Mouse (Mus musculus): ENCODE measurements around the gene Esyt1. TPM values are rescaled to one million over a fixed set of nuclear protein-coding genes. Genes with fewer than 3 reads are reported as not detected.

Gene Esyt1
- polyA plus RNA-seq, 1 experiment from 2014 or later, result 10.0 TPM

- WGBS, result 67% methylated on average over 4 of the region's 4 CpGs
- Histone ChIP-seq H3K4me1 (ENCODE audit: control insufficient read depth, insufficient read depth, low read length) (peaks cover 19% of the 10 kb centered on the region), H3K36me3 (ENCODE audit: control insufficient read depth, insufficient read depth, low read length) (peaks cover 64% of the 10 kb centered on the region), H3K4me3 (ENCODE audit: low read depth, low read length) (no peak overlapping the region), H3K4me2 (ENCODE audit: low read depth, low read length) (no peak overlapping the region), H3K9me3 (ENCODE audit: control insufficient read depth, low read length) (no peaks in the 10 kb centered on the region), H3K27ac (ENCODE audit: low read depth, low read length) (no peak overlapping the region), H3K27me3 (ENCODE audit: control insufficient read depth, insufficient read depth, low read length) (no peaks in the 10 kb centered on the region), H3K9ac (replicated peaks; ENCODE audit: low read depth, low read length) (0 out of 2 replicates have a peak overlapping the region, but pooled peaks have one; percentile 8)
- no peak for ATAC-seq (ENCODE audit: low read depth)
Measured at GRCm38 (mm10) chr10:128489785-128490184, 35.9 kb downstream of the Esyt1 start.

GRCm38 (mm10) chr10:128489380-128489779 is 36.3 kb downstream of the Esyt1 start:
- WGBS, result 70% methylated on average over 5 of the region's 5 CpGs
- no peak overlapping the region for H3K4me2 ChIP-seq (ENCODE audit: low read depth, low read length)
- H3K27ac ChIP-seq (ENCODE audit: low read depth, low read length), result no peak overlapping the region
- no peak overlapping the region for H3K9ac ChIP-seq (replicated peaks; ENCODE audit: low read depth, low read length)
- peaks cover 16% of the 10 kb centered on the region for H3K4me1 ChIP-seq (ENCODE audit: control insufficient read depth, insufficient read depth, low read length)
- no peak for ATAC-seq (ENCODE audit: low read depth)
- no peak overlapping the region for H3K4me3 ChIP-seq (ENCODE audit: low read depth, low read length)
- peaks cover 67% of the 10 kb centered on the region for H3K36me3 ChIP-seq (ENCODE audit: control insufficient read depth, insufficient read depth, low read length)
- H3K27me3 ChIP-seq (ENCODE audit: control insufficient read depth, insufficient read depth, low read length), result no peaks in the 10 kb centered on the region
- no peaks in the 10 kb centered on the region for H3K9me3 ChIP-seq (ENCODE audit: control insufficient read depth, low read length)

GRCm38 (mm10) chr10:128488776-128489175 is 36.9 kb downstream of the Esyt1 start:
- Histone ChIP-seq H3K4me2 (ENCODE audit: low read depth, low read length) (no peak overlapping the region), H3K36me3 (ENCODE audit: control insufficient read depth, insufficient read depth, low read length) (peaks cover 73% of the 10 kb centered on the region), H3K4me1 (ENCODE audit: control insufficient read depth, insufficient read depth, low read length) (peaks cover 16% of the 10 kb centered on the region), H3K9ac (replicated peaks; ENCODE audit: low read depth, low read length) (no peak overlapping the region), H3K4me3 (ENCODE audit: low read depth, low read length) (no peak overlapping the region), H3K27ac (ENCODE audit: low read depth, low read length) (no peak overlapping the region), H3K9me3 (ENCODE audit: control insufficient read depth, low read length) (no peaks in the 10 kb centered on the region), H3K27me3 (ENCODE audit: control insufficient read depth, insufficient read depth, low read length) (no peaks in the 10 kb centered on the region)
- no peak for ATAC-seq (ENCODE audit: low read depth)
- WGBS, result 87% methylated on average over 4 of the region's 4 CpGs

- ATAC-seq (ENCODE audit: low read depth), result no peak
- H3K9ac ChIP-seq (replicated peaks; ENCODE audit: low read depth, low read length), result no peak overlapping the region
- peaks cover 16% of the 10 kb centered on the region for H3K4me1 ChIP-seq (ENCODE audit: control insufficient read depth, insufficient read depth, low read length)
- no peak overlapping the region for H3K27ac ChIP-seq (ENCODE audit: low read depth, low read length)
- peaks cover 80% of the 10 kb centered on the region for H3K36me3 ChIP-seq (ENCODE audit: control insufficient read depth, insufficient read depth, low read length)
- no peak overlapping the region for H3K4me2 ChIP-seq (ENCODE audit: low read depth, low read length)
- H3K4me3 ChIP-seq (ENCODE audit: low read depth, low read length), result no peak overlapping the region
- H3K27me3 ChIP-seq (ENCODE audit: control insufficient read depth, insufficient read depth, low read length), result no peaks in the 10 kb centered on the region
- no peaks in the 10 kb centered on the region for H3K9me3 ChIP-seq (ENCODE audit: control insufficient read depth, low read length)
- 89% methylated on average over 22 of the region's 22 CpGs for WGBS
Measured at GRCm38 (mm10) chr10:128487861-128488712, 37.6 kb downstream of the Esyt1 start.

- peaks cover 94% of the 10 kb centered on the region for H3K36me3 ChIP-seq (ENCODE audit: control insufficient read depth, insufficient read depth, low read length)
- H3K9ac ChIP-seq (replicated peaks; ENCODE audit: low read depth, low read length), result no peak overlapping the region
- no peak overlapping the region for H3K4me2 ChIP-seq (ENCODE audit: low read depth, low read length)
- H3K27me3 ChIP-seq (ENCODE audit: control insufficient read depth, insufficient read depth, low read length), result no peaks in the 10 kb centered on the region
- no peak overlapping the region for H3K27ac ChIP-seq (ENCODE audit: low read depth, low read length)
- no peak overlapping the region for H3K4me3 ChIP-seq (ENCODE audit: low read depth, low read length)
- ATAC-seq (ENCODE audit: low read depth), result no peak
- no peaks in the 10 kb centered on the region for H3K9me3 ChIP-seq (ENCODE audit: control insufficient read depth, low read length)
- H3K4me1 ChIP-seq (ENCODE audit: control insufficient read depth, insufficient read depth, low read length), result peaks cover 5% of the 10 kb centered on the region
- WGBS, result 93% methylated on average over 7 of the region's 7 CpGs
Measured at GRCm38 (mm10) chr10:128486370-128486769, 39.3 kb downstream of the Esyt1 start.

- no peak overlapping the region for H3K4me2 ChIP-seq (ENCODE audit: low read depth, low read length)
- H3K4me3 ChIP-seq (ENCODE audit: low read depth, low read length), result no peak overlapping the region
- no peak overlapping the region for H3K9ac ChIP-seq (replicated peaks; ENCODE audit: low read depth, low read length)
- H3K9me3 ChIP-seq (ENCODE audit: control insufficient read depth, low read length), result no peaks in the 10 kb centered on the region
- WGBS, result 86% methylated on average over 12 of the region's 12 CpGs
- H3K4me1 ChIP-seq (ENCODE audit: control insufficient read depth, insufficient read depth, low read length), result no peaks in the 10 kb centered on the region
- peaks cover 81% of the 10 kb centered on the region for H3K36me3 ChIP-seq (ENCODE audit: control insufficient read depth, insufficient read depth, low read length)
- no peak overlapping the region for H3K27ac ChIP-seq (ENCODE audit: low read depth, low read length)
- ATAC-seq (ENCODE audit: low read depth), result no peak
- no peaks in the 10 kb centered on the region for H3K27me3 ChIP-seq (ENCODE audit: control insufficient read depth, insufficient read depth, low read length)
Measured at GRCm38 (mm10) chr10:128474366-128474765, 51.3 kb downstream of the Esyt1 start.

- Histone ChIP-seq H3K4me2 (ENCODE audit: low read depth, low read length) (peak overlapping the region; percentile 81), H3K36me3 (ENCODE audit: control insufficient read depth, insufficient read depth, low read length) (peaks cover 31% of the 10 kb centered on the region), H3K4me3 (ENCODE audit: low read depth, low read length) (peak overlapping the region; percentile 56), H3K4me1 (ENCODE audit: control insufficient read depth, insufficient read depth, low read length) (peaks cover 8% of the 10 kb centered on the region), H3K27me3 (ENCODE audit: control insufficient read depth, insufficient read depth, low read length) (no peaks in the 10 kb centered on the region), H3K27ac (ENCODE audit: low read depth, low read length) (peak overlapping the region; percentile 96; the same call in 1 of the 2 replicates), H3K9ac (replicated peaks; ENCODE audit: low read depth, low read length) (peak overlapping the region; percentile 96), H3K9me3 (ENCODE audit: control insufficient read depth, low read length) (no peaks in the 10 kb centered on the region)
- ATAC-seq (ENCODE audit: low read depth), result no peak
- under 1% methylated on average over 5 of the region's 5 CpGs for WGBS
Measured at GRCm38 (mm10) chr10:128460270-128460630, 65.4 kb downstream of the Esyt1 start.

Small RNA genes within 50 kb of the gene (microRNA-seq; reads per million reads assigned to microRNA genes)
- gene Gm47275, result not detected
- gene Mir6916, result not detected

Other genes starting within 250 kb of the Esyt1 start
- gene Il23a, start 227.1 kb downstream of the Esyt1 start, polyA plus RNA-seq (2014; fragmentation: Nextera tagmentation; extraction: Ambion mirVana), result 0.18 and 0.29 TPM in 2 replicates
- 19.0 and 21.4 TPM in 2 replicates for gene Pan2, start 222.5 kb downstream of the Esyt1 start, polyA plus RNA-seq (2014; fragmentation: Nextera tagmentation; extraction: Ambion mirVana)
- gene Cnpy2, start 203.4 kb downstream of the Esyt1 start, polyA plus RNA-seq (2014; fragmentation: Nextera tagmentation; extraction: Ambion mirVana), result 194 and 198 TPM in 2 replicates
- gene Cs, start 188.1 kb downstream of the Esyt1 start, polyA plus RNA-seq (2014; fragmentation: Nextera tagmentation; extraction: Ambion mirVana), result 281 and 297 TPM in 2 replicates
- gene Coq10a, start 156.9 kb downstream of the Esyt1 start, polyA plus RNA-seq (2014; fragmentation: Nextera tagmentation; extraction: Ambion mirVana), result 51.3 and 52.7 TPM in 2 replicates
- gene Ankrd52, start 148.8 kb downstream of the Esyt1 start, polyA plus RNA-seq (2014; fragmentation: Nextera tagmentation; extraction: Ambion mirVana), result 11.6 and 14.0 TPM in 2 replicates
- 0.44 TPM in 1 of 2 replicates, not detected in the other for gene Slc39a5, start 124.6 kb downstream of the Esyt1 start, polyA plus RNA-seq (2014; fragmentation: Nextera tagmentation; extraction: Ambion mirVana)
- 131 and 140 TPM in 2 replicates for gene Nabp2, start 114.4 kb downstream of the Esyt1 start, polyA plus RNA-seq (2014; fragmentation: Nextera tagmentation; extraction: Ambion mirVana)
- 64.5 and 71.2 TPM in 2 replicates for gene Rnf41, start 114.2 kb downstream of the Esyt1 start, polyA plus RNA-seq (2014; fragmentation: Nextera tagmentation; extraction: Ambion mirVana)
- gene Smarcc2, start 66.6 kb downstream of the Esyt1 start, polyA plus RNA-seq (2014; fragmentation: Nextera tagmentation; extraction: Ambion mirVana), result 179 and 205 TPM in 2 replicates
- gene Myl6, start 31.7 kb downstream of the Esyt1 start, polyA plus RNA-seq (2014; fragmentation: Nextera tagmentation; extraction: Ambion mirVana), result 831 and 835 TPM in 2 replicates
- gene Myl6b, start 27.2 kb downstream of the Esyt1 start, polyA plus RNA-seq (2014; fragmentation: Nextera tagmentation; extraction: Ambion mirVana), result 6.4 and 8.9 TPM in 2 replicates
- 11.7 and 18.1 TPM in 2 replicates for gene Zc3h10, start 21.9 kb upstream of the Esyt1 start, polyA plus RNA-seq (2014; fragmentation: Nextera tagmentation; extraction: Ambion mirVana)
- gene Rpl41, start 23.4 kb upstream of the Esyt1 start, polyA plus RNA-seq (2014; fragmentation: Nextera tagmentation; extraction: Ambion mirVana), result 2,344 and 2,479 TPM in 2 replicates
- 127 and 132 TPM in 2 replicates for gene Pa2g4, start 40.1 kb upstream of the Esyt1 start, polyA plus RNA-seq (2014; fragmentation: Nextera tagmentation; extraction: Ambion mirVana)
- gene Erbb3, start 63.8 kb upstream of the Esyt1 start, polyA plus RNA-seq (2014; fragmentation: Nextera tagmentation; extraction: Ambion mirVana), result 1.4 and 6.0 TPM in 2 replicates
- gene Rps26, start 100.9 kb upstream of the Esyt1 start, polyA plus RNA-seq (2014; fragmentation: Nextera tagmentation; extraction: Ambion mirVana), result 454 and 493 TPM in 2 replicates
- gene Ikzf4, start 120.1 kb upstream of the Esyt1 start, polyA plus RNA-seq (2014; fragmentation: Nextera tagmentation; extraction: Ambion mirVana), result 20.3 and 22.9 TPM in 2 replicates
- 13.1 and 14.6 TPM in 2 replicates for gene Suox, start 148.2 kb upstream of the Esyt1 start, polyA plus RNA-seq (2014; fragmentation: Nextera tagmentation; extraction: Ambion mirVana)
- 87.4 and 98.6 TPM in 2 replicates for gene Rab5b, start 170.4 kb upstream of the Esyt1 start, polyA plus RNA-seq (2014; fragmentation: Nextera tagmentation; extraction: Ambion mirVana)
- gene Pmel, start 178.3 kb upstream of the Esyt1 start, polyA plus RNA-seq (2014; fragmentation: Nextera tagmentation; extraction: Ambion mirVana), result 0.63 and 0.99 TPM in 2 replicates
- gene Cdk2, start 179.2 kb upstream of the Esyt1 start, polyA plus RNA-seq (2014; fragmentation: Nextera tagmentation; extraction: Ambion mirVana), result 8.6 and 15.9 TPM in 2 replicates
- 7.8 and 9.2 TPM in 2 replicates for gene Dgka, start 219.0 kb upstream of the Esyt1 start, polyA plus RNA-seq (2014; fragmentation: Nextera tagmentation; extraction: Ambion mirVana)
- 36.0 and 41.9 TPM in 2 replicates for gene Pym1, start 222.0 kb upstream of the Esyt1 start, polyA plus RNA-seq (2014; fragmentation: Nextera tagmentation; extraction: Ambion mirVana)

Data from neural tube, embryonic 14.5 days (tissue).